Mouse (Mus musculus) MEL (cell line): ENCODE data around the gene Uevld.
A peak's percentile ranks its signal among the peaks of the same experiment; 100 is the strongest.

Experiments used
- CHD1 ChIP-seq: IDR thresholded peaks from 2 replicates; pipeline ENCODE4 v1.6.1; 2012; ENCODE audit warnings: low read depth, mild to moderate bottlenecking, inconsistent platforms, low read length, improper control_type of control experiment
- CTCF ChIP-seq, 3 experiments: IDR thresholded peaks in 2 of 3; conservative IDR thresholded peaks in 1 of 3; 2 replicates each; pipeline ENCODE4 v1.5.1; 2011 to 2012; ENCODE audit warnings: low read length in 3 of 3, low read depth in 2 of 3, mild to moderate bottlenecking in 2 of 3, improper control_type of control experiment in 1 of 3, inconsistent platforms in 1 of 3, mixed read lengths in 1 of 3, moderate library complexity in 1 of 3; ENCODE audit not compliant: control insufficient read depth in 1 of 3, insufficient read depth in 1 of 3, poor library complexity in 1 of 3, severe bottlenecking in 1 of 3
- GATA1 ChIP-seq: IDR thresholded peaks from 2 replicates; pipeline ENCODE4 v1.6.1; 2011; ENCODE audit warnings: low read depth, low read length, improper control_type of control experiment
- NELFE ChIP-seq: IDR thresholded peaks from 2 replicates; pipeline ENCODE4 v1.6.1; 2011; ENCODE audit warnings: low read depth, low read length, improper control_type of control experiment
- POLR2A ChIP-seq, 2 experiments: IDR thresholded peaks; 2 replicates each; pipeline ENCODE4 v1.6.1; 2011 to 2012; ENCODE audit warnings: low read length in 2 of 2, mild to moderate bottlenecking in 2 of 2, control low read depth in 1 of 2, improper control_type of control experiment in 1 of 2, low read depth in 1 of 2, moderate library complexity in 1 of 2; ENCODE audit not compliant: control insufficient read depth in 1 of 2, insufficient read depth in 1 of 2, poor library complexity in 1 of 2
- POLR2AphosphoS5 ChIP-seq: IDR thresholded peaks from 2 replicates; pipeline ENCODE4 v1.6.1; 2012; ENCODE audit warnings: low read depth, borderline replicate concordance, mild to moderate bottlenecking, inconsistent platforms, low read length, moderate library complexity, mixed read lengths
- RCOR1 ChIP-seq: IDR thresholded peaks from 2 replicates; pipeline ENCODE4 v1.6.1; 2012; ENCODE audit warnings: low read depth, mild to moderate bottlenecking, inconsistent platforms, low read length, improper control_type of control experiment
- ZMIZ1 ChIP-seq: IDR thresholded peaks from 2 replicates; pipeline ENCODE4 v1.6.1; 2012; ENCODE audit warnings: low read depth, mild to moderate bottlenecking, inconsistent platforms, low read length, improper control_type of control experiment, moderate library complexity

DNA sequence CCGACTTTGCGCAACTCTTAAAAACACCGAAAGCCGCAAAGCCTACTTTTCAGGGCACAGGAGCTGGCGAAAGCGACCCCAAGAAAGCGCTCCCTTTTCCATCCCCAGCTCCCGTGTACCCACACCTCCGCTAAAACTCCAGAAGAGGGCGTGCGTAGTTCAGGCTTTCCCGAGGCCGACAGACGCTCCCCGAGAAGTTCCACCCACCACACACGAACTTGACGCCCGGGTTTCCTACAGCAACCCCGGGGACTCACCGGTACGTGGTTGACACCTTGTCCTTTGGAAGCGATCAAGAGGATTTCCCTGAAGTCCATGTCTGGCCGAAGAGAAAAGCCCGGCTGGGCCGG, 49.5 kb upstream of the Uevld start:
- no peak for TF ChIP-seq POLR2A (IDR thresholded peaks at IDR 0.05; ENCODE audit: control insufficient read depth in 1 of 2, insufficient read depth in 1 of 2, low read depth in 1 of 2, low read length in 2 of 2, poor library complexity in 1 of 2)
- no peak for TF ChIP-seq RCOR1
- TF ChIP-seq NELFE: no peak
- no peak for TF ChIP-seq CHD1
- peak in 2 of 3 experiments; percentile 52 to 55; a peak in 5 of 6 replicates for TF ChIP-seq CTCF (IDR thresholded peaks at IDR 0.05 in 2 of 3, conservative IDR thresholded peaks at IDR 0.05 in 1 of 3; ENCODE audit: control insufficient read depth in 1 of 3, insufficient read depth in 1 of 3, low read depth in 2 of 3, low read length in 3 of 3, poor library complexity in 1 of 3, severe bottlenecking in 1 of 3)
- TF ChIP-seq POLR2AphosphoS5: no peak
- TF ChIP-seq GATA1: no peak
- no peak for TF ChIP-seq ZMIZ1
